Mouse (Mus musculus): ENCODE measurements around the gene Olfr539. TPM values are rescaled to one million over a fixed set of nuclear protein-coding genes. Genes with fewer than 3 reads are reported as not detected.

Olfr539 gene
- polyA plus RNA-seq, 1 experiment from 2014 or later: not detected

DNA sequence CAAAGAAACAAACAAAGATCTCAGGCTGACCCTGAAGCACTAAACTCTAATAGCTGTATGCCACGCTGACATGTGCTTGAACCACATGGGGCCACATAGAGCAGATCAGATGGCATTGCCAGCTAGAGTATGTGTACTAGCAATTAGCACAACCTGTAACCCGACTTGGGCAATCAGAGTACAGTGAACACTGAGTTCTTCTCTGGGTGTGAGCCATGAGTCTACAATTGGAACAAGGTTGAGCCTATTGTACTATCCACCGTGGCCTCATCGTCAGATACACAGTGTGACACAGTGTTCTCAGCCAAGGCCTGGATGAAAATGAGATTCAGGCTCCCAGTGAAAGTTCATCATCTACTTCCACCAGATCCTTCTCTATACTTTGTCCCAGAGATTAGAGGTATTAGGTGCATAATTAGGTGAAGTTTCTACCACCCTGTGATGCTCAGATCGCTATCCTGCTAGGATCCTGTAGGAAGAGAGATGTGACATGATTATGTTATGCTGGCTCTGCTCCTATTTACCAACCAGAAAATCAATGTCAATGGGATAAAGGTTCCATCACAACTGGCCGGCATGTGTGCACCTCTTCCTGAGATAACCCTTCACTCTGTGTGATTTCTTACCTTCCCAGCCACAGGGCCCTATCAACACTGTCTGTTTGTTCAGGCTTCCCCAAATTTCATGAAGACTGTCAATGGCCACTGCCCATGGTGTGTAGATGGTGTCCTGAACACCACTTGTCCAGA lies 48.0 kb downstream of the Olfr539 start:
- no peak for ATAC-seq (ENCODE audit: insufficient read depth, low FRiP score)
- H3K4me1 ChIP-seq (ENCODE audit: control insufficient read depth, insufficient read depth, low read length): no peaks in the 10 kb centered on the region
- no peaks in the 10 kb centered on the region for H3K36me3 ChIP-seq (ENCODE audit: control insufficient read depth, insufficient read depth, low read length)
- no peak overlapping the region for H3K4me2 ChIP-seq (ENCODE audit: low read depth, low read length)
- no peaks in the 10 kb centered on the region for H3K9me3 ChIP-seq (replicated peaks; ENCODE audit: control insufficient read depth, low read length)
- H3K4me3 ChIP-seq (replicated peaks; ENCODE audit: low read length): no peak overlapping the region
- no peaks in the 10 kb centered on the region for H3K27me3 ChIP-seq (ENCODE audit: control insufficient read depth, insufficient read depth, low read length)
- H3K9ac ChIP-seq (ENCODE audit: low read length): no peak overlapping the region
- WGBS: 83% methylated on average over 6 of the region's 6 CpGs
- H3K27ac ChIP-seq (ENCODE audit: low read length): no peak overlapping the region

GRCm38 (mm10) chr7:140717155-140718055 lies 57.7 kb downstream of the Olfr539 start:
- H3K27me3 ChIP-seq (ENCODE audit: control insufficient read depth, insufficient read depth, low read length): no peaks in the 10 kb centered on the region
- WGBS: 83% methylated on average over 7 of the region's 7 CpGs
- H3K4me3 ChIP-seq (replicated peaks; ENCODE audit: low read length): no peak overlapping the region
- H3K4me2 ChIP-seq (ENCODE audit: low read depth, low read length): no peak overlapping the region
- H3K9ac ChIP-seq (ENCODE audit: low read length): no peak overlapping the region
- H3K4me1 ChIP-seq (ENCODE audit: control insufficient read depth, insufficient read depth, low read length): no peaks in the 10 kb centered on the region
- H3K9me3 ChIP-seq (replicated peaks; ENCODE audit: control insufficient read depth, low read length): no peaks in the 10 kb centered on the region
- no peak for ATAC-seq (ENCODE audit: insufficient read depth, low FRiP score)
- H3K36me3 ChIP-seq (ENCODE audit: control insufficient read depth, insufficient read depth, low read length): no peaks in the 10 kb centered on the region
- H3K27ac ChIP-seq (ENCODE audit: low read length): no peak overlapping the region

- Histone ChIP-seq H3K36me3 (ENCODE audit: control insufficient read depth, insufficient read depth, low read length) (no peaks in the 10 kb centered on the region), H3K27ac (ENCODE audit: low read length) (no peak overlapping the region), H3K27me3 (ENCODE audit: control insufficient read depth, insufficient read depth, low read length) (no peaks in the 10 kb centered on the region), H3K4me3 (replicated peaks; ENCODE audit: low read length) (no peak overlapping the region), H3K9me3 (replicated peaks; ENCODE audit: control insufficient read depth, low read length) (no peaks in the 10 kb centered on the region), H3K9ac (ENCODE audit: low read length) (no peak overlapping the region), H3K4me2 (ENCODE audit: low read depth, low read length) (no peak overlapping the region), H3K4me1 (ENCODE audit: control insufficient read depth, insufficient read depth, low read length) (no peaks in the 10 kb centered on the region)
- no peak for ATAC-seq (ENCODE audit: insufficient read depth, low FRiP score)
- WGBS: 53% methylated on average over 6 of the region's 6 CpGs
These were observed 61.4 kb downstream of the Olfr539 start for GRCm38 (mm10) chr7:140721095-140721494.

- Histone ChIP-seq H3K27ac (ENCODE audit: low read length) (no peak overlapping the region), H3K4me3 (replicated peaks; ENCODE audit: low read length) (no peak overlapping the region), H3K4me1 (ENCODE audit: control insufficient read depth, insufficient read depth, low read length) (no peaks in the 10 kb centered on the region), H3K36me3 (ENCODE audit: control insufficient read depth, insufficient read depth, low read length) (no peaks in the 10 kb centered on the region), H3K9me3 (replicated peaks; ENCODE audit: control insufficient read depth, low read length) (no peaks in the 10 kb centered on the region), H3K9ac (ENCODE audit: low read length) (no peak overlapping the region), H3K27me3 (ENCODE audit: control insufficient read depth, insufficient read depth, low read length) (no peaks in the 10 kb centered on the region), H3K4me2 (ENCODE audit: low read depth, low read length) (no peak overlapping the region)
- no peak for ATAC-seq (ENCODE audit: insufficient read depth, low FRiP score)
These were observed 65.8 kb downstream of the Olfr539 start for GRCm38 (mm10) chr7:140725558-140725957.

Other genes starting within 250 kb of the Olfr539 start
- gene Olfr532, start 238.3 kb upstream of the Olfr539 start, polyA plus RNA-seq (2015; fragmentation: Nextera tagmentation; extraction: Ambion mirVana): not detected in 2 replicates
- not detected in 2 replicates for gene Olfr533, start 196.6 kb upstream of the Olfr539 start, polyA plus RNA-seq (2015; fragmentation: Nextera tagmentation; extraction: Ambion mirVana)
- not detected in 2 replicates for gene Olfr535, start 175.7 kb upstream of the Olfr539 start, polyA plus RNA-seq (2015; fragmentation: Nextera tagmentation; extraction: Ambion mirVana)
- gene Olfr536, start 152.5 kb upstream of the Olfr539 start, polyA plus RNA-seq (2015; fragmentation: Nextera tagmentation; extraction: Ambion mirVana): not detected in 2 replicates
- not detected in 2 replicates for gene Olfr538, start 92.0 kb upstream of the Olfr539 start, polyA plus RNA-seq (2015; fragmentation: Nextera tagmentation; extraction: Ambion mirVana)
- 0.01 and 0.02 TPM in 2 replicates for gene Olfr46, start 58.7 kb upstream of the Olfr539 start, polyA plus RNA-seq (2015; fragmentation: Nextera tagmentation; extraction: Ambion mirVana)
- not detected in 2 replicates for gene Olfr61, start 31.0 kb upstream of the Olfr539 start, polyA plus RNA-seq (2015; fragmentation: Nextera tagmentation; extraction: Ambion mirVana)
- not detected in 2 replicates for gene Olfr53, start 13.5 kb upstream of the Olfr539 start, polyA plus RNA-seq (2015; fragmentation: Nextera tagmentation; extraction: Ambion mirVana)
- not detected in 2 replicates for gene Olfr45, start 22.0 kb downstream of the Olfr539 start, polyA plus RNA-seq (2015; fragmentation: Nextera tagmentation; extraction: Ambion mirVana)
- not detected in 2 replicates for gene Olfr541, start 37.3 kb downstream of the Olfr539 start, polyA plus RNA-seq (2015; fragmentation: Nextera tagmentation; extraction: Ambion mirVana)
- gene Cyp2e1, start 103.8 kb downstream of the Olfr539 start, polyA plus RNA-seq (2015; fragmentation: Nextera tagmentation; extraction: Ambion mirVana): not detected in 2 replicates
- gene Syce1, start 127.9 kb downstream of the Olfr539 start, polyA plus RNA-seq (2015; fragmentation: Nextera tagmentation; extraction: Ambion mirVana): 0.35 TPM in 1 of 2 replicates, not detected in the other
- 1.3 and 1.9 TPM in 2 replicates for gene Zfp941, start 162.2 kb downstream of the Olfr539 start, polyA plus RNA-seq (2015; fragmentation: Nextera tagmentation; extraction: Ambion mirVana)
- 26.7 and 34.7 TPM in 2 replicates for gene Urah, start 175.1 kb downstream of the Olfr539 start, polyA plus RNA-seq (2015; fragmentation: Nextera tagmentation; extraction: Ambion mirVana)
- gene Scgb1c1, start 185.6 kb downstream of the Olfr539 start, polyA plus RNA-seq (2015; fragmentation: Nextera tagmentation; extraction: Ambion mirVana): not detected in 2 replicates
- 0.08 TPM in 1 of 2 replicates, not detected in the other for gene Odf3, start 187.9 kb downstream of the Olfr539 start, polyA plus RNA-seq (2015; fragmentation: Nextera tagmentation; extraction: Ambion mirVana)
- gene Gm45785, start 196.4 kb downstream of the Olfr539 start, polyA plus RNA-seq (2015; fragmentation: Nextera tagmentation; extraction: Ambion mirVana): not detected in 2 replicates
- 62.5 and 77.8 TPM in 2 replicates for gene Ric8a, start 197.0 kb downstream of the Olfr539 start, polyA plus RNA-seq (2015; fragmentation: Nextera tagmentation; extraction: Ambion mirVana)
- 43.5 and 46.6 TPM in 2 replicates for gene Bet1l, start 197.6 kb downstream of the Olfr539 start, polyA plus RNA-seq (2015; fragmentation: Nextera tagmentation; extraction: Ambion mirVana)
- 189 and 193 TPM in 2 replicates for gene Psmd13, start 222.0 kb downstream of the Olfr539 start, polyA plus RNA-seq (2015; fragmentation: Nextera tagmentation; extraction: Ambion mirVana)
- 24.0 and 27.4 TPM in 2 replicates for gene Sirt3, start 222.4 kb downstream of the Olfr539 start, polyA plus RNA-seq (2015; fragmentation: Nextera tagmentation; extraction: Ambion mirVana)
- 1.3 and 19.4 TPM in 2 replicates for gene Cox8b, start 240.5 kb downstream of the Olfr539 start, polyA plus RNA-seq (2015; fragmentation: Nextera tagmentation; extraction: Ambion mirVana)